Mouse (Mus musculus): ENCODE data around the gene Gprc6a.

DNA sequence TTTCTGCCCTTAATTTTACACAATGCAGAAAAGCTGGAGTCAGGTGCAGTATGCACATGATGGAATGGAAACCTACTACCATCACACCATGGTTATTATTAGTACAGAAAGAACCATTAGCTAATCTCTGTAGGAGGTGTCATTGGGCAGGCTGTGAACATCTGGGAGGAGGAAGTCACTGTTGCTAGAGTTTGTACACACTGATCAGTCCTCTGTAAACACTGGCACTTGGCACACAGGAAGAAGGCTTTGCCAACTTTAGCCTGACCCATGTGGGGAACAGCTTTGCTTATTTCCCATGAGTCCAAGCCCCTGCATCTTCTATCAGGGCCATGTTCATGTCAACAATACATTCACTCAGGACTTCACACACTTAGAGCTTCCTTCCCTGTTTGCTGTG, 46.3 kb downstream of the Gprc6a start:
- TF ChIP-seq POLR2A (IDR thresholded peaks at IDR 0.05; ENCODE audit: borderline replicate concordance, low read depth, low read length) (no peak), CTCF (IDR thresholded peaks at IDR 0.05; ENCODE audit: low read depth, low read length) (no peak)

Measured in bone marrow macrophage, adult 2 months (primary cell).